Mouse (Mus musculus) stomach, postnatal 0 days (tissue): ENCODE measurements around the gene Dnal4. TPM values are rescaled to one million over a fixed set of nuclear protein-coding genes. Genes with fewer than 3 reads are reported as not detected.

Experiments
- ATAC-seq: fragments of 200-750 bp; cut with Nextera tagmentation; 2 replicates; pipeline ENCODE4 v1.8.0; 2017; ENCODE audit not compliant: low FRiP score, low TSS enrichment
- DNase-seq: peaks from one replicate; pipeline ENCODE4 v3.0.0-alpha.2; 2016; ENCODE audit warnings: low spot score
- H3K27ac ChIP-seq: fragments of 300-500 bp; sonication (generic); replicated peaks from 2 replicates; pipeline ENCODE4 v1.5.1; 2014; ENCODE audit warnings: mild to moderate bottlenecking, control low read depth
- H3K27me3 ChIP-seq: fragments of 300-500 bp; sonication (generic); 2 replicates; pipeline ENCODE4 v1.6.1; 2014; ENCODE audit warnings: low read length; ENCODE audit not compliant: control insufficient read depth, insufficient read depth
- H3K36me3 ChIP-seq: fragments of 300-500 bp; sonication (generic); 2 replicates; pipeline ENCODE4 v1.6.1; 2014; ENCODE audit warnings: low read length, mixed read lengths; ENCODE audit not compliant: control insufficient read depth, insufficient read depth
- H3K4me1 ChIP-seq: fragments of 300-500 bp; sonication (generic); replicated peaks from 2 replicates; pipeline ENCODE4 v1.6.1; 2014; ENCODE audit warnings: antibody characterized with exemption; ENCODE audit not compliant: control insufficient read depth, insufficient read depth
- H3K4me2 ChIP-seq: fragments of 300-500 bp; sonication (generic); replicated peaks from 2 replicates; pipeline ENCODE4 v1.6.1; 2014; ENCODE audit warnings: low read depth, mild to moderate bottlenecking, control low read depth, moderate library complexity
- H3K4me3 ChIP-seq: fragments of 300-500 bp; sonication (generic); 2 replicates; pipeline ENCODE4 v1.5.1; 2014; ENCODE audit warnings: low read depth, low read length, control low read depth
- H3K9ac ChIP-seq: fragments of 300-500 bp; sonication (generic); 2 replicates; pipeline ENCODE4 v1.6.1; 2014; ENCODE audit warnings: mild to moderate bottlenecking, low read length, control low read depth, mixed read lengths
- H3K9me3 ChIP-seq: fragments of 300-500 bp; sonication (generic); 2 replicates; pipeline ENCODE4 v1.6.1; 2016; ENCODE audit warnings: low read length; ENCODE audit not compliant: control insufficient read depth
- CTCF ChIP-seq: IDR thresholded peaks from 2 replicates; pipeline ENCODE4 v1.5.1; 2016; ENCODE audit warnings: antibody characterized with exemption, low read depth, mild to moderate bottlenecking, moderate library complexity
- EP300 ChIP-seq: optimal IDR thresholded peaks from 2 replicates; pipeline ENCODE3; 2016; ENCODE audit warnings: antibody characterized with exemption
- WGBS: fragments of 180-500 bp; shearing (Covaris S2); extraction: QIAGEN DNeasy Blood & Tissue Kit; methylation state at CpG from one replicate; pipeline ENCODE4 v1.1.7; 2014; 5-methylcytosine and 5-hydroxymethylcytosine counted together
- polyA plus RNA-seq: library from polyadenylated mRNA; unstranded; fragments of >200 nt; fragmentation: Nextera tagmentation; extraction: Ambion mirVana; gene quantifications from 2 replicates; pipeline ENCODE4 v1.2.1, GENCODE M21; 2015

Gene Dnal4
- polyA plus RNA-seq, 1 experiment from 2014 or later, result 31.4 TPM

GRCm38 (mm10) chr15:79734311-79734710 lies 43.3 kb downstream of the Dnal4 start:
- Histone ChIP-seq H3K36me3 (peaks cover 51% of the 10 kb centered on the region), H3K27ac (0 out of 2 replicates have a peak overlapping the region, but pooled peaks have one; percentile 58), H3K27me3 (no peaks in the 10 kb centered on the region), H3K9me3 (no peaks in the 10 kb centered on the region), H3K9ac (no peak overlapping the region; the same call in 1 of the 2 replicates), H3K4me1 (no peaks in the 10 kb centered on the region), H3K4me3 (no peak overlapping the region), H3K4me2 (no peak overlapping the region)
- DNase-seq, result no peak
- WGBS, result 82% methylated on average over 8 of the region's 8 CpGs
- TF ChIP-seq CTCF (no peak), EP300 (no peak)
- ATAC-seq, result no peak

GRCm38 (mm10) chr15:79733640-79734039 lies 44.0 kb downstream of the Dnal4 start:
- peaks cover 51% of the 10 kb centered on the region for H3K36me3 ChIP-seq

GRCm38 (mm10) chr15:79733192-79733591 lies 44.5 kb downstream of the Dnal4 start:
- no peak for TF ChIP-seq CTCF
- TF ChIP-seq EP300, result no peak
- 94% methylated on average over 8 of the region's 8 CpGs for WGBS
- H3K27me3 ChIP-seq, result no peaks in the 10 kb centered on the region
- H3K4me2 ChIP-seq, result no peak overlapping the region
- no peaks in the 10 kb centered on the region for H3K4me1 ChIP-seq
- DNase-seq, result no peak
- H3K27ac ChIP-seq, result no peak overlapping the region
- no peaks in the 10 kb centered on the region for H3K9me3 ChIP-seq
- no peak overlapping the region for H3K4me3 ChIP-seq
- peaks cover 48% of the 10 kb centered on the region for H3K36me3 ChIP-seq
- no peak overlapping the region for H3K9ac ChIP-seq
- ATAC-seq, result no peak

More at GRCm38 (mm10) chr15:79733640-79734039, 44.0 kb downstream of the Dnal4 start:
- no peak overlapping the region for H3K27ac ChIP-seq
- no peaks in the 10 kb centered on the region for H3K4me1 ChIP-seq
- H3K27me3 ChIP-seq, result no peaks in the 10 kb centered on the region
- DNase-seq (no peak), ATAC-seq (no peak)
- H3K4me2 ChIP-seq, result no peak overlapping the region
- TF ChIP-seq CTCF (no peak), EP300 (no peak)
- H3K9me3 ChIP-seq, result no peaks in the 10 kb centered on the region
- no peak overlapping the region for H3K9ac ChIP-seq
- WGBS, result 73% methylated on average over 4 of the region's 4 CpGs
- no peak overlapping the region for H3K4me3 ChIP-seq

- Histone ChIP-seq H3K4me1 (no peaks in the 10 kb centered on the region), H3K4me3 (no peak overlapping the region), H3K9ac (no peak overlapping the region), H3K9me3 (no peaks in the 10 kb centered on the region), H3K27me3 (no peaks in the 10 kb centered on the region), H3K4me2 (no peak overlapping the region), H3K36me3 (peaks cover 53% of the 10 kb centered on the region), H3K27ac (no peak overlapping the region)
- 88% methylated on average over 7 of the region's 7 CpGs for WGBS
- no peak for DNase-seq
- no peak for TF ChIP-seq EP300
- no peak for ATAC-seq
These were observed 46.1 kb downstream of the Dnal4 start for GRCm38 (mm10) chr15:79731554-79731953.

GRCm38 (mm10) chr15:79728731-79729388 lies 48.8 kb downstream of the Dnal4 start:
- ATAC-seq (no peak), DNase-seq (no peak)
- Histone ChIP-seq H3K27me3 (no peaks in the 10 kb centered on the region), H3K27ac (no peak overlapping the region), H3K9me3 (no peaks in the 10 kb centered on the region), H3K4me3 (no peak overlapping the region), H3K36me3 (peaks cover 54% of the 10 kb centered on the region), H3K4me2 (no peak overlapping the region), H3K9ac (no peak overlapping the region), H3K4me1 (no peaks in the 10 kb centered on the region)
- TF ChIP-seq CTCF, result no peak
- no peak for TF ChIP-seq EP300
- whole genome bisulfite sequencing, result 67% methylated on average over 10 of the region's 10 CpGs

- no peak for ATAC-seq
- Histone ChIP-seq H3K4me1 (no peaks in the 10 kb centered on the region), H3K27me3 (no peaks in the 10 kb centered on the region), H3K9ac (no peak overlapping the region), H3K4me3 (no peak overlapping the region), H3K9me3 (no peaks in the 10 kb centered on the region), H3K36me3 (peaks cover 50% of the 10 kb centered on the region), H3K4me2 (no peak overlapping the region), H3K27ac (no peak overlapping the region)
- 78% methylated on average over 5 of the region's 5 CpGs for WGBS
- no peak for DNase-seq
- TF ChIP-seq CTCF (no peak), EP300 (no peak)
These were observed 49.3 kb downstream of the Dnal4 start for GRCm38 (mm10) chr15:79728311-79728710.
